Mouse (Mus musculus) hindbrain, postnatal 0 days (tissue): ENCODE measurements around the gene Gtf2ird1. TPM values are rescaled to one million over a fixed set of nuclear protein-coding genes. Genes with fewer than 3 reads are reported as not detected.

Source experiments
- ATAC-seq: fragments of 200-750 bp; cut with Nextera tagmentation; 2 replicates; pipeline ENCODE4 v1.8.0; 2017; ENCODE audit warnings: mild to moderate bottlenecking, moderate TSS enrichment, moderate library complexity
- DNase-seq: peaks from one replicate; pipeline ENCODE4 v3.0.0-alpha.2; 2015; ENCODE audit warnings: low spot score
- H3K27ac ChIP-seq: fragments of 300-500 bp; sonication (generic); 2 replicates; pipeline ENCODE4 v1.5.1; 2014; ENCODE audit warnings: mild to moderate bottlenecking
- H3K27me3 ChIP-seq: fragments of 300-500 bp; sonication (generic); 2 replicates; pipeline ENCODE4 v1.6.1; 2014; ENCODE audit warnings: low read length, mixed read lengths; ENCODE audit not compliant: insufficient read depth
- H3K36me3 ChIP-seq: fragments of 300-500 bp; sonication (generic); 2 replicates; pipeline ENCODE4 v1.6.1; 2014; ENCODE audit warnings: low read length, mixed read lengths; ENCODE audit not compliant: insufficient read depth
- H3K4me1 ChIP-seq: fragments of 300-500 bp; sonication (generic); 2 replicates; pipeline ENCODE4 v1.6.1; 2014; ENCODE audit warnings: antibody characterized with exemption, low read length, mixed read lengths; ENCODE audit not compliant: insufficient read depth
- H3K4me2 ChIP-seq: fragments of 300-500 bp; sonication (generic); 2 replicates; pipeline ENCODE4 v1.6.1; 2014; ENCODE audit warnings: low read depth, mild to moderate bottlenecking, low read length, moderate library complexity, mixed read lengths
- H3K4me3 ChIP-seq: fragments of 300-500 bp; sonication (generic); 2 replicates; pipeline ENCODE4 v1.5.1; 2014; ENCODE audit warnings: low read length
- H3K9ac ChIP-seq: fragments of 300-500 bp; sonication (generic); replicated peaks from 2 replicates; pipeline ENCODE4 v1.6.1; 2014; ENCODE audit warnings: mild to moderate bottlenecking, low read length, moderate library complexity, mixed read lengths
- H3K9me3 ChIP-seq: fragments of 300-500 bp; sonication (generic); 2 replicates; pipeline ENCODE4 v1.6.1; 2016; ENCODE audit warnings: low read length, mixed read lengths
- CTCF ChIP-seq: IDR thresholded peaks from 2 replicates; pipeline ENCODE4 v1.5.1; 2016; ENCODE audit warnings: antibody characterized with exemption, control low read depth, low read depth
- WGBS: fragments of 180-500 bp; shearing (Covaris S2); extraction: QIAGEN DNeasy Blood & Tissue Kit; methylation state at CpG from one replicate; pipeline ENCODE4 v1.1.7; 2014; 5-methylcytosine and 5-hydroxymethylcytosine counted together
- polyA plus RNA-seq: library from polyadenylated mRNA; unstranded; fragments of >200 nt; fragmentation: Nextera tagmentation; extraction: Ambion mirVana; gene quantifications from 2 replicates; pipeline ENCODE4 v1.2.1, GENCODE M21; 2015
- total RNA-seq: library from RNA; depleted of rRNA; stranded (reverse); fragments of >200 nt; gene quantifications from 2 replicates; pipeline ENCODE4 v1.2.3, GENCODE M21; 2014

Gtf2ird1 gene
- total and polyA plus RNA-seq, 2 experiments from 2014 or later, result 46.4 to 57.7 TPM

- TF ChIP-seq CTCF, result no peak
- 88% methylated on average over 6 of the region's 6 CpGs for WGBS
- Histone ChIP-seq H3K27ac (no peak overlapping the region), H3K4me3 (no peak overlapping the region), H3K9ac (no peak overlapping the region), H3K27me3 (no peaks in the 10 kb centered on the region), H3K4me2 (no peak overlapping the region), H3K9me3 (no peaks in the 10 kb centered on the region), H3K36me3 (no peaks in the 10 kb centered on the region), H3K4me1 (no peaks in the 10 kb centered on the region; the same call in 1 of the 2 replicates)
- ATAC-seq, result no peak
- no peak for DNase-seq
Measured at GRCm38 (mm10) chr5:134318903-134319302, 137.6 kb downstream of the Gtf2ird1 start.

- no peak for TF ChIP-seq CTCF
- no peak for ATAC-seq
- H3K36me3 ChIP-seq, result no peaks in the 10 kb centered on the region
- H3K4me1 ChIP-seq, result peaks cover 4% of the 10 kb centered on the region
- no peaks in the 10 kb centered on the region for H3K27me3 ChIP-seq
- DNase-seq, result peak; percentile 58
- no peak overlapping the region for H3K4me3 ChIP-seq
- H3K9ac ChIP-seq, result no peak overlapping the region
- no peak overlapping the region for H3K4me2 ChIP-seq
- peak overlapping the region; percentile 100; the same call in 1 of the 2 replicates for H3K27ac ChIP-seq
- WGBS, result 42% methylated on average over 7 of the region's 7 CpGs
- H3K9me3 ChIP-seq, result no peaks in the 10 kb centered on the region
Measured at GRCm38 (mm10) chr5:134316721-134317120, 139.8 kb downstream of the Gtf2ird1 start.

DNA sequence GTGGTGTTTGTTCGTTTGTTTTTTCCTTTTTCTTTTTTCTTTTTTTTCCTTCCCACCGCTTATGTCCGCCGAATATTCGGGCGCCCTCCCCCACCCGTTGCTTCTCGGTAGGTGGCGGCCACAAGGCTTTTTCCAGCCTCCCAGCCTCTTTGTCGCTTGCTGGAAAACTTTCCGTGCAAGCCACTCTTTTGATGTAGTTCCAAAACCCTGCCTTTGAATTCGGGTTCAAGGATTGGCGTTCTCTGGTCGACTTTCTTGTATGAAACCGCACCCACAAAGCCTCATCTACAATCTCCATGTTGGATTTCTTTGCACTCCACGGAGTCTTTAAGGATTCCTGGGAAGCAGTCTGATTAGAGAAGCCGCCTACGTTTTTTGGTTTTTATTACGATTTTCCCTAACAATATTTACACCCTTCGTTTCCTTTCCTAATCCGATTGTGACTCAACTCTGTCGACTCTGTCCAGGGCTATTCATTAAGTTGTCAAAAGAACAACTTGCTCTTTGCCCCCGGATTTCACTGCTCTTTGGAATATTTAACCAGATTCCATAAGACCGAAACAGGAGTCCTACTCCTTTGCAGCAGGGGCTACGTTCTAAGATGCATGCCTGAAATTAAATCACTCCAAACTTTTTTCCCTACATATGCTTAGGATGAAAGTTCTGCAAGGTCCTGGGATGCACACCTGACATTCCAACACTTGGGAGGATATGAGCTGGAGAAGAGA is 140.7 kb downstream of the Gtf2ird1 start:
- peak overlapping the region; percentile 99; the same call in 1 of the 2 replicates for H3K9ac ChIP-seq
- DNase-seq (peak; percentile 84), ATAC-seq (no peak)
- H3K4me1 ChIP-seq, result peaks cover 4% of the 10 kb centered on the region
- no peaks in the 10 kb centered on the region for H3K27me3 ChIP-seq
- peak overlapping the region; percentile 63 for H3K4me2 ChIP-seq
- H3K27ac ChIP-seq, result peak overlapping the region; percentile 100
- WGBS, result 2% methylated on average over 25 of the region's 25 CpGs
- peak; percentile 37 for TF ChIP-seq CTCF
- no peaks in the 10 kb centered on the region for H3K9me3 ChIP-seq
- H3K36me3 ChIP-seq, result no peaks in the 10 kb centered on the region
- peak overlapping the region; percentile 90 for H3K4me3 ChIP-seq

DNA sequence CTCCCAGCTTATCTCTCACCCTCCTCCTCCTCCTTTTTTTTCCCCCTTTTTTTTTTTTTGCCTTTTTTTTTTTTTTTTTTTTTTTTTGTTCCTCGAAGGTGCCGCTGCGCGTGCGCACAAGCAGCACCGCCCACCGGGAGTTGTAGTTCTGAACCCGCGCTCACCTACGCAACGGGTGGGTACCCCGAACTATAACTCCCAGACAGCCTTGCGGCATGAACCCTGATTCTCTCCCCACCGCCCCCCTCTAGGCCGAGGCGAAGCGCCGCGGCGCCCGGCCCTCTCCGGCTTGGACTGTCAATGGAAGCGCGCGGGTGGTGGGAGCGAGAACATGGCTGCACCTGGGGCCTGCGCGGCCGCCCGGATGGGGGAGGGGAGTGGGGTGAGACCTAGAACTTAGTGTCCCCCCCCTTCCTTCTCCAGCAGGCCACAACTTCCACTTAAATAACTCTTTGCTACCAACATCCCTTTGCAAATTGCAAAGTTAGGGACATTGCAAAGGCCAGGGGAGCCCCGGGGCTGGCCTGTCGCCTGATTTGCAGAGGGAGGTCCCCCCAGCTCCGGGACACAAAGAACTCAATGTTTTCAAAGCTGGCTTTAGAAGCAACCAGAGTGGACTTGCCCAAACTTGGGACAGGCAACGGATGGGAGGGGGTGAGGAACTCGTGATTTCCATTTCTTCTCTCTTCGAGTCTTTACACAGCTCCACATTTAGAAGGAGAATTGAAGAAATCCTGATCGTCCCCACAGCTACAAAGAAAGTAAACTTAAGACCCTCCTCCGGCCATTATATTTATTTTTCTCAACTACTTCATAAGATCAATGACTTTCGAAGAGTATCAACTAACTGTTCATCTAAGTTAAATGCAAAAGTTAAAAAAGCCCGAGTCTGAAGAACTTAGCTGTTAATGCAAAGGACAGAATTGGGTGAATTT is 141.6 kb downstream of the Gtf2ird1 start, which contains the start of gene Gtf2i:
Gene Gtf2i (minus strand): TSS at position 73 of the 935 bp plus-strand sequence.
- no peak for TF ChIP-seq CTCF
- peak within 1 kb of the TSS; percentile 99 for H3K9ac ChIP-seq
- 1% methylated on average over 34 of the region's 40 CpGs for WGBS
- H3K9me3 ChIP-seq, result no peaks in the 10 kb centered on the region
- peaks cover 4% of the 10 kb centered on the region for H3K4me1 ChIP-seq
- peak within 1 kb of the TSS; percentile 100 for H3K27ac ChIP-seq
- no peaks in the 10 kb centered on the region for H3K36me3 ChIP-seq
- H3K4me2 ChIP-seq, result peak within 1 kb of the TSS; percentile 69
- H3K27me3 ChIP-seq, result no peaks in the 10 kb centered on the region
- ATAC-seq (peak; percentile 93), DNase-seq (peak; percentile 99)
- peak within 1 kb of the TSS; percentile 90 for H3K4me3 ChIP-seq

DNA sequence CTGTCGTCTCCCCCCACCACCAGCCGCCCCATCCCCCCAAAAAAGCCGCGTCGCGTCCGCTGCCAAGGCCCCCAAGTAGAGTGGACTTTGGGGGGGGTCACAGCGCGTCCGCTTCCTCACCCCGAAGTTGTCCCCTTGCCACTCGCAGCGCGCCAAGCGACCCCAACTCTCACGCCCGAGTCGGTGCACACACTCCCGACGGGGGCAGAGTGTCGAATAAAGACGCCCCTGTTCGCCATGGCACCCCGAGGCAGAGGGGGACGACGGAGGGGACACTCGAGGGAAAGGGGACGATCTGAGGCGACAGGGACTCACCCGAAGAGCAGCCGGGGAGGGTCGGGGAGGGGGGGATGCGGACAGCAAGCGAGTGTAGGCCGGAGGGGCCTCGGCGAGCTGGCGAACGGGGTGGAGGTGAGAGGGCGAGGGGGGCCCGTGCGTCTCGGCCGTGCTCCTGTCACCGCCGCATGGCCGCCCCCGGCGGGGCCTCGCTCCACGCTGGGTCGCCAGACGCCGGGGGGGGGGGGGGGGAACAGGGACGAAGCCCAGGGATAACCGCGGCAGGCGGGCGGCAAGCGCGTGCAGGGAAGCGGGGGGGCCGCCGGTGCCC is 142.3 kb downstream of the Gtf2ird1 start:
- H3K36me3 ChIP-seq, result no peaks in the 10 kb centered on the region; the same call in 1 of the 2 replicates

DNA sequence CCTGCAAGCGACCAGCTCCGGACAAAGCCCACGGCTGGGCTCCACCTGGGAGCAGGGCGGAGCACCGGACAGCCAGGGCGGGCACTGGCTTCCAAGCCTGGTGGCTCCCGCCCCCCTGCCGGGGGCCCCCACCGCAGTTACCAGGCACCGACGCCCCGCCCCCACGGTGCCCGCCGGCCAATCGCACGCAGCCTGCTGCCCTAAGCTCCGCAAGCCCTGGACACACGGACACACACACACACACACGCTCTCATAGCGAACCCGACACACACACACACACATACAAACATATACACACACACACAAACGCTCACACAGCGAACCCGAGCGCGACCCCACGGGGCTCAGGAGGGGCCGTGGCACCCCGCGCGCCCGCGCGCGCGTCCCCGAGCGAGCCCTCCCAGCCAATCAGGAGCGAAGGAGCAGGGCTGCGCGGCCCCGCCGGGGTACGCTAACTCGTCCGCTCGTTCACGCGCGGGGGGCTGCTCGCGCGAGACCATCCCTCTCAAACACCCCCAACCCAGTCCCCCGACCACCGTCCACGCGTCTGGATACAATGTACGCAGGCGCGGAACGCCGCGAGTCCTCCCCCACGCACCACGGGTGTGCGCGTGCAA is 143.0 kb downstream of the Gtf2ird1 start:
- ATAC-seq (peak; percentile 90), DNase-seq (peak; percentile 98)
- peak overlapping the region; percentile 69 for H3K4me2 ChIP-seq
- WGBS, result under 1% methylated on average over 63 of the region's 68 CpGs
- no peaks in the 10 kb centered on the region for H3K27me3 ChIP-seq
- peak overlapping the region; percentile 99 for H3K9ac ChIP-seq
- H3K4me3 ChIP-seq, result peak overlapping the region; percentile 90
- no peak for TF ChIP-seq CTCF
- peaks cover 4% of the 10 kb centered on the region for H3K4me1 ChIP-seq
- no peaks in the 10 kb centered on the region; the same call in 1 of the 2 replicates for H3K36me3 ChIP-seq
- H3K9me3 ChIP-seq, result no peaks in the 10 kb centered on the region
- H3K27ac ChIP-seq, result peak overlapping the region; percentile 100

More for the DNA sequence above, 142.3 kb downstream of the Gtf2ird1 start:
- DNase-seq (no peak), ATAC-seq (peak; percentile 33)
- peak overlapping the region; percentile 69 for H3K4me2 ChIP-seq
- H3K4me1 ChIP-seq, result peaks cover 4% of the 10 kb centered on the region
- WGBS, result under 1% methylated on average over 43 of the region's 64 CpGs
- no peak for TF ChIP-seq CTCF
- H3K4me3 ChIP-seq, result peak overlapping the region; percentile 90
- peak overlapping the region; percentile 100 for H3K27ac ChIP-seq
- H3K27me3 ChIP-seq, result no peaks in the 10 kb centered on the region
- peak overlapping the region; percentile 99 for H3K9ac ChIP-seq
- no peaks in the 10 kb centered on the region for H3K9me3 ChIP-seq
